Mouse (Mus musculus): ENCODE data around the gene Wdr74.

- peak; percentile 16; the same call in 1 of the 2 replicates for TF ChIP-seq POLR2A (IDR thresholded peaks at IDR 0.05; ENCODE audit: borderline replicate concordance, extremely low read depth, insufficient read depth, insufficient read length, poor library complexity, severe bottlenecking)
- TF ChIP-seq CTCF (IDR thresholded peaks at IDR 0.05; ENCODE audit: borderline replicate concordance, extremely low read depth, insufficient read depth, insufficient read length) = no peak
These were observed 5.7 kb downstream of the Wdr74 start, which contains the start of gene Stx5a for GRCm38 (mm10) chr19:8741243-8741869.
